Mouse (Mus musculus) thymus, postnatal 4 days (tissue): Measurements from ENCODE around the gene Myh3.
"Not testable (repeated sequence)": the region's sequence is repeated elsewhere in the genome, so short reads cannot be mapped to it uniquely, and the experiment has no call there.

Experiments used
- DNase-seq: peaks from one replicate; pipeline ENCODE4 v3.0.0; 2021

The Myh3 gene

GRCm38 (mm10) chr11:67078888-67079287 lies 788 bp downstream of the Myh3 start:
- DNase-seq, result no peak

- DNase-seq, result no peak
Observed at GRCm38 (mm10) chr11:67079740-67080139, 1.6 kb downstream of the Myh3 start.

- peak; percentile 68 for DNase-seq
Observed at GRCm38 (mm10) chr11:67080168-67080567, 2.1 kb downstream of the Myh3 start.

GRCm38 (mm10) chr11:67081125-67081649 lies 3.1 kb downstream of the Myh3 start:
- no peak for DNase-seq

GRCm38 (mm10) chr11:67082188-67082587 lies 4.1 kb downstream of the Myh3 start:
- no peak for DNase-seq

- DNase-seq, result no peak
Observed at GRCm38 (mm10) chr11:67082793-67083192, 4.7 kb downstream of the Myh3 start.

GRCm38 (mm10) chr11:67083239-67083638 lies 5.1 kb downstream of the Myh3 start:
- DNase-seq, result no peak

GRCm38 (mm10) chr11:67083712-67084340 lies 5.7 kb downstream of the Myh3 start:
- no peak for DNase-seq

- peak; percentile 75 for DNase-seq
Observed at GRCm38 (mm10) chr11:67085489-67085888, 7.4 kb downstream of the Myh3 start.

GRCm38 (mm10) chr11:67086467-67087164 lies 8.5 kb downstream of the Myh3 start:
- DNase-seq, result no peak

GRCm38 (mm10) chr11:67087225-67087624 lies 9.1 kb downstream of the Myh3 start:
- DNase-seq, result no peak

- not testable (repeated sequence) for DNase-seq
Observed at GRCm38 (mm10) chr11:67092354-67092753, 14.3 kb downstream of the Myh3 start.

GRCm38 (mm10) chr11:67093201-67093600 lies 15.1 kb downstream of the Myh3 start:
- DNase-seq, result no peak

- DNase-seq, result no peak
Observed at GRCm38 (mm10) chr11:67093652-67094051, 15.6 kb downstream of the Myh3 start.

GRCm38 (mm10) chr11:67094470-67094869 lies 16.4 kb downstream of the Myh3 start:
- no peak for DNase-seq

- DNase-seq, result no peak
Observed at GRCm38 (mm10) chr11:67097709-67098108, 19.6 kb downstream of the Myh3 start.

GRCm38 (mm10) chr11:67098427-67098826 lies 20.3 kb downstream of the Myh3 start:
- DNase-seq, result no peak

- DNase-seq, result no peak
Observed at GRCm38 (mm10) chr11:67099241-67099640, 21.1 kb downstream of the Myh3 start.

- peak; percentile 37 for DNase-seq
Observed at GRCm38 (mm10) chr11:67100169-67100568, 22.1 kb downstream of the Myh3 start.

- DNase-seq, result peak; percentile 62
Observed at GRCm38 (mm10) chr11:67101713-67102112, 23.6 kb downstream of the Myh3 start.

- no peak for DNase-seq
Observed at GRCm38 (mm10) chr11:67103256-67103655, 25.2 kb downstream of the Myh3 start.

- no peak for DNase-seq
Observed at GRCm38 (mm10) chr11:67104242-67104641, 26.1 kb downstream of the Myh3 start.

- DNase-seq, result no peak
Observed at GRCm38 (mm10) chr11:67104714-67105113, 26.6 kb downstream of the Myh3 start.

- DNase-seq, result no peak
Observed at GRCm38 (mm10) chr11:67105689-67106088, 27.6 kb downstream of the Myh3 start.
